Mouse (Mus musculus) heart, postnatal 0 days (tissue): ENCODE measurements around the gene Prdm16. TPM values are rescaled to one million over a fixed set of nuclear protein-coding genes. Genes with fewer than 3 reads are reported as not detected.
A peak's percentile ranks its signal among the peaks of the same experiment; 100 is the strongest.

Source experiments
- ATAC-seq: fragments of 200-750 bp; cut with Nextera tagmentation; 2 replicates; pipeline ENCODE4 v1.8.0; 2017; ENCODE audit warnings: low read depth, moderate number of reproducible peaks, moderate library complexity; ENCODE audit not compliant: insufficient read depth
- DNase-seq: peaks from one replicate; pipeline ENCODE4 v3.0.0-alpha.2; 2016; ENCODE audit warnings: low spot score
- H3K27ac ChIP-seq: fragments of 300-500 bp; sonication (generic); 2 replicates; pipeline ENCODE4 v1.5.1; 2014; ENCODE audit warnings: low read depth, mild to moderate bottlenecking
- H3K27me3 ChIP-seq: fragments of 300-500 bp; sonication (generic); 2 replicates; pipeline ENCODE4 v1.6.1; 2014; ENCODE audit warnings: low read length, mixed read lengths; ENCODE audit not compliant: control insufficient read depth, insufficient read depth
- H3K36me3 ChIP-seq: fragments of 300-500 bp; sonication (generic); replicated peaks from 2 replicates; pipeline ENCODE4 v1.6.1; 2014; ENCODE audit warnings: low read length, mixed read lengths; ENCODE audit not compliant: control insufficient read depth, insufficient read depth
- H3K4me1 ChIP-seq: fragments of 300-500 bp; sonication (generic); 2 replicates; pipeline ENCODE4 v1.6.1; 2014; ENCODE audit warnings: antibody characterized with exemption; ENCODE audit not compliant: control insufficient read depth, insufficient read depth
- H3K4me2 ChIP-seq: fragments of 300-500 bp; sonication (generic); 2 replicates; pipeline ENCODE4 v1.6.1; 2014; ENCODE audit warnings: low read depth, mild to moderate bottlenecking, low read length, moderate library complexity
- H3K4me3 ChIP-seq: fragments of 300-500 bp; sonication (generic); 2 replicates; pipeline ENCODE4 v1.5.1; 2014; ENCODE audit warnings: low read depth, low read length
- H3K9ac ChIP-seq: fragments of 300-500 bp; sonication (generic); replicated peaks from 2 replicates; pipeline ENCODE4 v1.6.1; 2014; ENCODE audit warnings: low read depth, low read length, mixed read lengths
- H3K9me3 ChIP-seq: fragments of 300-500 bp; sonication (generic); replicated peaks from 2 replicates; pipeline ENCODE4 v1.6.1; 2016; ENCODE audit warnings: low read length; ENCODE audit not compliant: control insufficient read depth
- CTCF ChIP-seq: IDR thresholded peaks from 2 replicates; pipeline ENCODE4 v1.5.1; 2016; ENCODE audit warnings: antibody characterized with exemption, control low read depth, low read depth
- EP300 ChIP-seq: IDR thresholded peaks from 2 replicates; pipeline ENCODE4 v1.6.1; 2016; ENCODE audit warnings: antibody characterized with exemption, low read depth
- WGBS: fragments of 180-500 bp; shearing (Covaris S2); extraction: QIAGEN DNeasy Blood & Tissue Kit; methylation state at CpG from one replicate; pipeline ENCODE4 v1.1.7; 2014; 5-methylcytosine and 5-hydroxymethylcytosine counted together
- polyA plus RNA-seq: library from polyadenylated mRNA; unstranded; fragments of >200 nt; fragmentation: Nextera tagmentation; extraction: Ambion mirVana; gene quantifications from 2 replicates; pipeline ENCODE4 v1.2.1, GENCODE M21; 2015
- total RNA-seq: library from RNA; depleted of rRNA; stranded (reverse); fragments of >200 nt; gene quantifications from 2 replicates; pipeline ENCODE4 v1.2.3, GENCODE M21; 2014; ENCODE audit warnings: low replicate concordance

Prdm16 gene
- total and polyA plus RNA-seq, 2 experiments from 2014 or later = 9.3 to 14.7 TPM

- DNase-seq (no peak), ATAC-seq (no peak)
- Histone ChIP-seq H3K36me3 (no peaks in the 10 kb centered on the region), H3K9ac (no peak overlapping the region), H3K9me3 (no peaks in the 10 kb centered on the region), H3K4me3 (no peak overlapping the region), H3K27ac (no peak overlapping the region), H3K27me3 (0 out of 2 replicates have a peak, but pooled peaks cover 2% of the 10 kb centered on the region), H3K4me1 (peaks cover 23% of the 10 kb centered on the region), H3K4me2 (no peak overlapping the region)
- 80% methylated on average over 6 of the region's 7 CpGs for WGBS
- no peak for TF ChIP-seq CTCF
- no peak for TF ChIP-seq EP300
Measured at GRCm38 (mm10) chr4:154360441-154360840, 276.2 kb downstream of the Prdm16 start.

GRCm38 (mm10) chr4:154359762-154360300 is 276.8 kb downstream of the Prdm16 start:
- Histone ChIP-seq H3K4me1 (peaks cover 23% of the 10 kb centered on the region), H3K27ac (peak overlapping the region; percentile 81), H3K36me3 (no peaks in the 10 kb centered on the region), H3K4me3 (no peak overlapping the region), H3K4me2 (no peak overlapping the region), H3K9ac (0 out of 2 replicates have a peak overlapping the region, but pooled peaks have one; percentile 28), H3K27me3 (0 out of 2 replicates have a peak, but pooled peaks cover 2% of the 10 kb centered on the region), H3K9me3 (no peaks in the 10 kb centered on the region)
- ATAC-seq (0 out of 2 replicates have a peak, but pooled peaks have one; percentile 9), DNase-seq (no peak)
- 53% methylated on average over 9 of the region's 9 CpGs for WGBS
- no peak for TF ChIP-seq EP300
- TF ChIP-seq CTCF = no peak

GRCm38 (mm10) chr4:154358816-154359215 is 277.9 kb downstream of the Prdm16 start:
- peaks cover 23% of the 10 kb centered on the region for H3K4me1 ChIP-seq
- WGBS = 22% methylated on average over 10 of the region's 11 CpGs
- peak overlapping the region; percentile 81 for H3K27ac ChIP-seq
- DNase-seq = peak; percentile 42
- H3K9me3 ChIP-seq = no peaks in the 10 kb centered on the region
- H3K9ac ChIP-seq = no peak overlapping the region
- 0 out of 2 replicates have a peak, but pooled peaks cover 2% of the 10 kb centered on the region for H3K27me3 ChIP-seq
- H3K36me3 ChIP-seq = no peaks in the 10 kb centered on the region
- no peak overlapping the region; the same call in 1 of the 2 replicates for H3K4me2 ChIP-seq
- ATAC-seq = peak; percentile 51
- H3K4me3 ChIP-seq = no peak overlapping the region
- TF ChIP-seq EP300 (no peak), CTCF (no peak)

- Histone ChIP-seq H3K4me3 (no peak overlapping the region), H3K36me3 (no peaks in the 10 kb centered on the region), H3K4me2 (no peak overlapping the region; the same call in 1 of the 2 replicates), H3K27me3 (0 out of 2 replicates have a peak, but pooled peaks cover 2% of the 10 kb centered on the region), H3K4me1 (peaks cover 23% of the 10 kb centered on the region), H3K9ac (no peak overlapping the region), H3K9me3 (no peaks in the 10 kb centered on the region), H3K27ac (peak overlapping the region; percentile 81)
- no peak; the same call in 1 of the 2 replicates for ATAC-seq
- peak; percentile 36 for DNase-seq
- WGBS = 23% methylated on average over 5 of the region's 5 CpGs
- TF ChIP-seq CTCF = no peak
- no peak for TF ChIP-seq EP300
Measured at GRCm38 (mm10) chr4:154358370-154358769, 278.3 kb downstream of the Prdm16 start.

- Histone ChIP-seq H3K27me3 (no peaks in the 10 kb centered on the region), H3K4me2 (no peak overlapping the region), H3K27ac (no peak overlapping the region), H3K36me3 (no peaks in the 10 kb centered on the region), H3K9me3 (no peaks in the 10 kb centered on the region), H3K9ac (no peak overlapping the region), H3K4me3 (no peak overlapping the region), H3K4me1 (peaks cover 23% of the 10 kb centered on the region)
- TF ChIP-seq CTCF (peak; percentile 32), EP300 (no peak)
- ATAC-seq (no peak), DNase-seq (no peak)
- WGBS = 97% methylated on average over 5 of the region's 5 CpGs
Measured at GRCm38 (mm10) chr4:154355408-154355807, 281.3 kb downstream of the Prdm16 start.

GRCm38 (mm10) chr4:154352246-154352645 is 284.4 kb downstream of the Prdm16 start:
- H3K4me2 ChIP-seq = no peak overlapping the region
- no peaks in the 10 kb centered on the region for H3K9me3 ChIP-seq
- no peak overlapping the region for H3K27ac ChIP-seq
- H3K27me3 ChIP-seq = no peaks in the 10 kb centered on the region
- no peak overlapping the region for H3K4me3 ChIP-seq
- H3K36me3 ChIP-seq = no peaks in the 10 kb centered on the region
- no peak overlapping the region for H3K9ac ChIP-seq
- DNase-seq (no peak), ATAC-seq (no peak)
- WGBS = 30% methylated on average over 13 of the region's 13 CpGs
- H3K4me1 ChIP-seq = 0 out of 2 replicates have a peak, but pooled peaks cover 5% of the 10 kb centered on the region
- TF ChIP-seq EP300 (no peak), CTCF (no peak)
